Mouse (Mus musculus) G1E (cell line): Measurements from ENCODE around the gene Grik1. TPM values are rescaled to one million over a fixed set of nuclear protein-coding genes. Genes with fewer than 3 reads are reported as not detected.

ENCODE experiments used
- ATAC-seq: 2 replicates; pipeline ENCODE4 v1.8.0; 2016; ENCODE audit warnings: mild to moderate bottlenecking; ENCODE audit not compliant: insufficient number of reproducible peaks, poor library complexity, low FRiP score, severe bottlenecking; ENCODE audit errors: extremely low read depth
- DNase-seq: peaks from one replicate; pipeline ENCODE4 v3.0.0; 2012; ENCODE audit warnings: low spot score
- H3K27me3 ChIP-seq: 2 replicates; pipeline ENCODE4 v1.6.1; 2012; ENCODE audit warnings: mild to moderate bottlenecking, low read length, inconsistent platforms; ENCODE audit not compliant: insufficient read depth
- H3K36me3 ChIP-seq: replicated peaks from 2 replicates; pipeline ENCODE3; 2012; ENCODE audit warnings: mild to moderate bottlenecking, inconsistent platforms
- H3K4me1 ChIP-seq: 2 replicates; pipeline ENCODE4 v1.6.1; 2012; ENCODE audit warnings: low read depth, low read length, inconsistent platforms, mixed read lengths; ENCODE audit not compliant: insufficient read depth
- H3K4me3 ChIP-seq: 2 replicates; pipeline ENCODE4 v1.5.1; 2012; ENCODE audit warnings: low read depth, mild to moderate bottlenecking, inconsistent platforms, low read length, moderate library complexity, mixed read lengths
- H3K9me3 ChIP-seq: replicated peaks from 2 replicates; pipeline ENCODE4 v1.6.1; 2012; ENCODE audit warnings: inconsistent platforms
- CTCF ChIP-seq: IDR thresholded peaks from 2 replicates; pipeline ENCODE4 v1.5.1; 2012; ENCODE audit warnings: low read depth, low read length, inconsistent platforms, mixed read lengths
- GATA1 ChIP-seq: IDR thresholded peaks from 2 replicates; pipeline ENCODE4 v1.6.1; 2012; ENCODE audit warnings: borderline replicate concordance, low read length, inconsistent platforms, mixed read lengths
- GATA2 ChIP-seq: IDR thresholded peaks from 2 replicates; pipeline ENCODE4 v1.6.1; 2012; ENCODE audit warnings: low read depth, low read length, inconsistent platforms, borderline replicate concordance
- POLR2AphosphoS5 ChIP-seq: IDR thresholded peaks from 2 replicates; pipeline ENCODE4 v1.6.1; 2012; ENCODE audit warnings: low read depth, low read length, inconsistent platforms; ENCODE audit not compliant: insufficient replicate concordance
- TAL1 ChIP-seq: conservative IDR thresholded peaks from 2 replicates; pipeline ENCODE4 v1.6.1; 2012; ENCODE audit warnings: low read depth, low read length, inconsistent platforms, mixed read lengths
- polyA plus RNA-seq: library from polyadenylated mRNA; stranded (reverse); fragments of >175 nt; gene quantifications from 2 replicates; pipeline ENCODE4 v1.2.3, GENCODE M21; 2012
- total RNA-seq, 2 experiments: library from RNA; stranded (forward) in 1 of 2; stranded (reverse) in 1 of 2; fragments of 200-1000 nt in 1 of 2; fragments of >200 nt in 1 of 2; fragmentation: Nextera tagmentation in 1 of 2; gene quantifications; 2 replicates each; pipeline ENCODE4 v1.2.3; 2014 to 2017

The Grik1 gene
- total and polyA plus RNA-seq, 3 experiments, result 0.05 TPM; not detected in 2

DNA sequence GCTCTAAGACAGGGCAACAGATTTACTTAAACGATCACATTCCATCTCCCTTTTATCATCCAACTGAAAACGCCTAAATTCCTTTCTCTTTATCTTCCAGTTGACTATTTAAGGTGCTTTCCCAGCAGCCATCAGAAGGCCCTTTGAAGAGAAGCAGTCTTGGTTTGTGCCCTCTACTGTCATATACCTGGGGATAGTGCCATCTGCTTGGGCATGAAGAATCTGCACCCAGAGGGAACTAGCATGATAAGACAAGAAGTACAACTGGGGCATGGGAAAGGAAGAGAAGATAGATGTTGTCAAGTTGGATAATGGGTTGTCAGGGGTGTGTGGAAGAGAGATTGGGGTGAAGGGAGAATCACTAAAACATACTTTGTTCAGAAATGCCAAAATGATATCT, 157.1 kb downstream of the Grik1 start:
- no peak for TF ChIP-seq POLR2AphosphoS5
- no peak for TF ChIP-seq GATA2
- no peak for TF ChIP-seq CTCF
- no peak for TF ChIP-seq TAL1
- no peak for TF ChIP-seq GATA1
- Histone ChIP-seq H3K36me3 (no peaks in the 10 kb centered on the region), H3K4me3 (no peak overlapping the region), H3K27me3 (no peaks in the 10 kb centered on the region), H3K4me1 (no peaks in the 10 kb centered on the region), H3K9me3 (peaks cover 4% of the 10 kb centered on the region; the same call in 1 of the 2 replicates)
- no peak for ATAC-seq
- no peak for DNase-seq

GRCm38 (mm10) chr16:88131103-88131502, 159.0 kb downstream of the Grik1 start:
- Histone ChIP-seq H3K36me3 (no peaks in the 10 kb centered on the region), H3K4me3 (no peak overlapping the region), H3K9me3 (peaks cover 2% of the 10 kb centered on the region; the same call in 1 of the 2 replicates), H3K4me1 (no peaks in the 10 kb centered on the region), H3K27me3 (no peaks in the 10 kb centered on the region)
- ATAC-seq, result no peak
- no peak for DNase-seq
- TF ChIP-seq CTCF (no peak), TAL1 (no peak), GATA2 (no peak), GATA1 (no peak), POLR2AphosphoS5 (no peak)

GRCm38 (mm10) chr16:88125098-88125497, 165.0 kb downstream of the Grik1 start:
- Histone ChIP-seq H3K4me3 (no peak overlapping the region), H3K9me3 (peaks cover 11% of the 10 kb centered on the region), H3K4me1 (no peaks in the 10 kb centered on the region), H3K36me3 (no peaks in the 10 kb centered on the region), H3K27me3 (no peaks in the 10 kb centered on the region)
- no peak for TF ChIP-seq GATA1
- no peak for TF ChIP-seq POLR2AphosphoS5
- TF ChIP-seq TAL1, result no peak
- TF ChIP-seq GATA2, result no peak
- no peak for TF ChIP-seq CTCF
- ATAC-seq (no peak), DNase-seq (no peak)

- no peaks in the 10 kb centered on the region for H3K36me3 ChIP-seq
- no peak for TF ChIP-seq CTCF
- ATAC-seq (no peak), DNase-seq (no peak)
- no peaks in the 10 kb centered on the region for H3K4me1 ChIP-seq
- no peak overlapping the region for H3K4me3 ChIP-seq
- H3K27me3 ChIP-seq, result no peaks in the 10 kb centered on the region
- peaks cover 24% of the 10 kb centered on the region for H3K9me3 ChIP-seq
These were observed 177.4 kb downstream of the Grik1 start for GRCm38 (mm10) chr16:88112551-88113138.

DNA sequence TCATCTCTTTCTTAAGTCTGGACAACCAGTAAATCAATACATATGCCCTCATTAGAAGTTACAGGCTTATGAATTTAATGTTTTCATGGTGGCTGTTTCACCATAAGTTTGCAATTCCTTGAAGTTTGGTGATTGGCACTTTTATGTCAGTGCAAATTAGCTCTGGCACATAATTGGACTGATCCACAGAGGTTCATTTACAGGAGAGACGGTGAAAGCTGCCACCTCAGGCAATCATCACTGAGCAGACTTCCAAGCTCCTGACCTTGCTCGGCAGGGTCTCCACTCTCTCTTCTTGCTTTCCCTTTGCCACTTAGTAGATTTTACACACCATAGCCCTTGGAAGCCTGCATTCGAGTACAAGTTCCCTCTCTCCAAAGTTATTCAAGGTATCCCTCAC, 178.6 kb downstream of the Grik1 start:
- Histone ChIP-seq H3K4me3 (no peak overlapping the region), H3K4me1 (no peaks in the 10 kb centered on the region), H3K27me3 (no peaks in the 10 kb centered on the region), H3K36me3 (no peaks in the 10 kb centered on the region), H3K9me3 (peaks cover 22% of the 10 kb centered on the region)
- DNase-seq, result no peak
- no peak for ATAC-seq
- TF ChIP-seq GATA1 (no peak), TAL1 (no peak), CTCF (no peak), GATA2 (no peak), POLR2AphosphoS5 (no peak)

DNA sequence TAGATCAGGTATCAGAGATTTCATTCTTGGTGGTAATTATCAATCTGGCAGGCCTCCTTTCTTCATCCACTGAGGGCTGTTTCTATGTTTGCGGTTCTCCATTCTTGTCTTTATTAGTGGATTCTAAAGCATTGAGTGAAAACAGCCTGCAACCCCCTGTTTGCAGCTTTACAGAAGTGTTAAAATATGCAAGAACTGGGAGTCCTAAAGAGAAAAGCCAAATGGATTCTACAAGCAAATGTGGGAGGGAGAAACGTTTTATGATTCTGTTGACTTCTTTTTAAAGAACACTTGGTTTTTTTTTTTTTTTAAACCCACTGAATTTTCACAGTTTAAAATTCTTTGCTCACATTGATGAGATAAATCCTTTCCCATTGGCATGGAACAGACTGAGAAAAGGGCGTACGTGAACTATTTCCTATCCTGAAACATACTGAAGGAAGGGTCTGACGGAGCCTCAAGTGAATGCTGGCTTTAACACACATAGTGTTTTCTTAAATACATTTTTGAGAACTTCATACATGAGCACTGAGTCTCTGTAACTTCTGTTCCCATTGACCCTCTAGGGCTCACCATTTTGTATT, 195.8 kb downstream of the Grik1 start:
- H3K4me3 ChIP-seq, result no peak overlapping the region
- ATAC-seq, result no peak

DNA sequence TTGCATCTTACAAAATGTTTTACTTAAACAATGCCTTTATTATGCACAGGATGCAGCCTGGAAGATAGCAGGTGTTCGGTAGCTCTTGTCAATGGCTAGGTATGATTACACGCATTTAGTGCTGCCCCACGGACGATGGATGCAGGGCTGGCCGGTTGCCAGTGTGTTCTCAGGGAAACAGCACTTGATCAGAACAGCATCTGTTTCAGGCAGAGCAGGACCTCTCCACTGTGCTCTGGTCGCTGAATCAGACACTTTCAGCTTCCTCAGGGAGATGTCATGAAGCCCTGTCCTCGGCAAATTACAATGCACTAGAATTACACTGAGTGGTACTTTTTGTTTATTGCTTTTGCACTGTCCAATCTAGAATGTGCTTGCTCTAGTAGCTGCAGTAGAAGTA, 202.8 kb downstream of the Grik1 start:
- no peak overlapping the region for H3K4me3 ChIP-seq
- H3K9me3 ChIP-seq, result peaks cover 34% of the 10 kb centered on the region
- no peaks in the 10 kb centered on the region for H3K4me1 ChIP-seq
- ATAC-seq (no peak), DNase-seq (no peak)
- H3K27me3 ChIP-seq, result no peaks in the 10 kb centered on the region
- no peaks in the 10 kb centered on the region for H3K36me3 ChIP-seq
- TF ChIP-seq GATA2 (no peak), CTCF (no peak), GATA1 (no peak), POLR2AphosphoS5 (no peak), TAL1 (no peak)

More for the DNA sequence above, 195.8 kb downstream of the Grik1 start:
- DNase-seq, result no peak
- Histone ChIP-seq H3K36me3 (no peaks in the 10 kb centered on the region), H3K9me3 (peaks cover 15% of the 10 kb centered on the region), H3K27me3 (no peaks in the 10 kb centered on the region), H3K4me1 (no peaks in the 10 kb centered on the region)
- TF ChIP-seq CTCF, result no peak
- no peak for TF ChIP-seq GATA1
- no peak for TF ChIP-seq GATA2
- no peak for TF ChIP-seq POLR2AphosphoS5
- TF ChIP-seq TAL1, result no peak
